ENCODE assay signal across 25 mouse cellular contexts in the genomic region with DNA sequence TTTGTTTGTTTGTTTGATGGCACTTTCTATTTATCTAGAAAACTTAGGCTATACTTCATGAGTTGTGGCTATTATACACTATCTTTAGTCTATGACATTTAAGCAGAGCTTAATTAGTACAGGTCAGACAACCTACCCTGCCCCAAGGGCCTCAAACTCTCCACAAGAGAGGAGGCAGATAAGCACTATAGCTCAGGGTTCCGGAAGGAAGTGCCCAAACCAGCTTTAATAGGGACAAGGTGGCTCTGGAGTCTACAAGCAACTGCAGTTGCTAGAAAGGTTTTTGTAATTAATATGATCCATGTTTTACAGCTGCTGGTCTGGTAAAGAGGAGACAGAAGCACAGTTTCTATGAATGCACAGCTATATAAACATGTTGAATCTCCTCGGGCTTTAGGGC.
A peak's percentile ranks its signal among the peaks of the same experiment; 100 is the strongest.
DNase-seq lines count a peak whose midpoint lies in the region; ATAC-seq lines count a peak whose summit lies in the region.
"Had no signal": no experiment of that assay in that cellular context is flagged by ENCODE, and none has a peak within 500 bp of the region (broad histone marks: within the 10 kb centered on the region; RNA-seq: fewer than 3 reads in every experiment).

No protein-coding gene starts in this region.

- no peaks in the 10 kb centered on the region for H3K27me3 ChIP-seq in heart, embryonic 13.5 days (replicated peaks)
- H3K27me3 ChIP-seq in embryonic facial prominence, embryonic 11.5 days (ENCODE audit: control insufficient read depth, insufficient read depth, low read length): no peaks in the 10 kb centered on the region
- H3K27me3 ChIP-seq in intestine, embryonic 16.5 days (replicated peaks; ENCODE audit: control insufficient read depth, insufficient read depth, low read length): no peaks in the 10 kb centered on the region
- H3K27me3 ChIP-seq: forebrain, embryonic 13.5 days; heart, embryonic 15.5 days; hindbrain, embryonic 12.5 days; hindbrain, embryonic 15.5 days had no signal

- no peak overlapping the region for H3K4me2 ChIP-seq in heart, embryonic 13.5 days
- no peak overlapping the region for H3K4me2 ChIP-seq in embryonic facial prominence, embryonic 11.5 days (ENCODE audit: low read depth, low read length)
- no peak overlapping the region for H3K4me2 ChIP-seq in intestine, embryonic 16.5 days (ENCODE audit: low read depth, low read length)
- H3K4me2 ChIP-seq: forebrain, embryonic 13.5 days; heart, embryonic 11.5 days; heart, embryonic 15.5 days; hindbrain, embryonic 12.5 days; hindbrain, embryonic 15.5 days had no signal

- H3K4me3 ChIP-seq in heart, embryonic 13.5 days: no peak overlapping the region
- no peak overlapping the region for H3K4me3 ChIP-seq in embryonic facial prominence, embryonic 11.5 days (ENCODE audit: low read depth, low read length)
- H3K4me3 ChIP-seq in intestine, embryonic 16.5 days (ENCODE audit: low read length): no peak overlapping the region
- H3K4me3 ChIP-seq: forebrain, embryonic 10.5 days; forebrain, embryonic 13.5 days; gastrocnemius, adult 2 months; heart, embryonic 15.5 days; hindbrain, embryonic 12.5 days; hindbrain, embryonic 15.5 days had no signal

- ATAC-seq in heart, embryonic 13.5 days (ENCODE audit: extremely low read depth, insufficient number of reproducible peaks, low FRiP score, low TSS enrichment): no peak
- ATAC-seq in embryonic facial prominence, embryonic 11.5 days (replicated peaks; ENCODE audit: insufficient number of reproducible peaks, low FRiP score, low TSS enrichment, low read depth): no peak
- ATAC-seq in intestine, embryonic 16.5 days: no peak
- ATAC-seq: CD4-positive, CD25-positive, alpha-beta regulatory T cell, adult 4 months; forebrain, embryonic 13.5 days; forebrain, embryonic 16.5 days had no signal

- 37% methylated on average over 2 of the region's 2 CpGs for WGBS in heart, embryonic 13.5 days
- WGBS in embryonic facial prominence, embryonic 11.5 days: 26% methylated on average over 2 of the region's 2 CpGs
- 33% methylated on average over 2 of the region's 2 CpGs for WGBS in intestine, embryonic 16.5 days

- peaks cover 45% of the 10 kb centered on the region for H3K4me1 ChIP-seq in heart, embryonic 13.5 days
- H3K4me1 ChIP-seq in embryonic facial prominence, embryonic 11.5 days (ENCODE audit: control insufficient read depth, insufficient read depth, low read length): no peaks in the 10 kb centered on the region
- H3K4me1 ChIP-seq in intestine, embryonic 16.5 days (ENCODE audit: control insufficient read depth, insufficient read depth, low read length): peaks cover 25% of the 10 kb centered on the region

- no peaks in the 10 kb centered on the region for H3K36me3 ChIP-seq in heart, embryonic 13.5 days
- H3K36me3 ChIP-seq in embryonic facial prominence, embryonic 11.5 days (replicated peaks; ENCODE audit: control insufficient read depth, insufficient read depth, low read depth, low read length): no peaks in the 10 kb centered on the region
- H3K36me3 ChIP-seq in intestine, embryonic 16.5 days (ENCODE audit: control insufficient read depth, insufficient read depth, low read length): no peaks in the 10 kb centered on the region
- H3K36me3 ChIP-seq: heart, embryonic 15.5 days; hindbrain, embryonic 12.5 days; hindbrain, embryonic 15.5 days had no signal

- no peak for DNase-seq in heart, postnatal 10 days
- peak; percentile 59 for DNase-seq in embryonic facial prominence, embryonic 11.5 days (ENCODE audit: low spot score)
- DNase-seq in thymus, postnatal 14 days: no peak
- no peak for DNase-seq in cerebellum, postnatal 4 days (ENCODE audit: low spot score in 2 of 2)
- DNase-seq: adrenal gland, adult 2 months; adrenal gland, postnatal 25 days; cerebellum, adult 11-12 months; cerebellum, adult 8-10 months; cerebellum, postnatal 10 days; cerebellum, postnatal 36 days; gastrocnemius, adult 2 months; gastrocnemius, postnatal 14 days; heart, adult 18-20 months; heart, postnatal 14 days; kidney, adult 2 months had no signal

- H3K9me3 ChIP-seq in heart, embryonic 13.5 days: no peaks in the 10 kb centered on the region
- H3K9me3 ChIP-seq in embryonic facial prominence, embryonic 11.5 days (replicated peaks; ENCODE audit: control insufficient read depth, low read length): no peaks in the 10 kb centered on the region
- H3K9me3 ChIP-seq in intestine, embryonic 16.5 days (ENCODE audit: control insufficient read depth, low read length): no peaks in the 10 kb centered on the region
- H3K9me3 ChIP-seq: forebrain, embryonic 13.5 days; heart, embryonic 15.5 days; hindbrain, embryonic 12.5 days; hindbrain, embryonic 15.5 days had no signal

- H3K9ac ChIP-seq in heart, embryonic 13.5 days: peak overlapping the region; percentile 33; the same call in 1 of the 2 replicates
- no peak overlapping the region for H3K9ac ChIP-seq in embryonic facial prominence, embryonic 11.5 days (replicated peaks; ENCODE audit: low read length)
- no peak overlapping the region for H3K9ac ChIP-seq in intestine, embryonic 16.5 days (ENCODE audit: low read depth, low read length)
- H3K9ac ChIP-seq: forebrain, embryonic 13.5 days; heart, embryonic 15.5 days; hindbrain, embryonic 12.5 days; hindbrain, embryonic 15.5 days had no signal

- 0 out of 2 replicates have a peak overlapping the region, but pooled peaks have one; percentile 5 for H3K27ac ChIP-seq in heart, embryonic 13.5 days (replicated peaks)
- no peak overlapping the region for H3K27ac ChIP-seq in embryonic facial prominence, embryonic 11.5 days (replicated peaks; ENCODE audit: low read depth, low read length)
- peak overlapping the region; percentile 23; the same call in 1 of the 2 replicates for H3K27ac ChIP-seq in intestine, embryonic 16.5 days (ENCODE audit: low read length)
- H3K27ac ChIP-seq: forebrain, embryonic 13.5 days; gastrocnemius, adult 2 months; heart, embryonic 15.5 days; hindbrain, embryonic 12.5 days; hindbrain, embryonic 15.5 days had no signal

- intact Hi-C loops in heart, postnatal 10 days (cut with DNase I): no loop called here
